Mouse (Mus musculus) monocyte, adult 2 months (primary cell): ENCODE measurements around the gene Suclg2.
"Not testable (repeated sequence)": the region's sequence is repeated elsewhere in the genome, so short reads cannot be mapped to it uniquely, and the experiment has no call there.

Source experiments
- DNase-seq, 2 experiments: peaks; one replicate each; pipeline ENCODE4 v3.0.0; 2022; ENCODE audit warnings: low spot score in 2 of 2, low read depth in 1 of 2

Suclg2 gene

GRCm38 (mm10) chr6:95635411-95635810 is 83.2 kb downstream of the Suclg2 start:
- DNase-seq = no peak

DNA sequence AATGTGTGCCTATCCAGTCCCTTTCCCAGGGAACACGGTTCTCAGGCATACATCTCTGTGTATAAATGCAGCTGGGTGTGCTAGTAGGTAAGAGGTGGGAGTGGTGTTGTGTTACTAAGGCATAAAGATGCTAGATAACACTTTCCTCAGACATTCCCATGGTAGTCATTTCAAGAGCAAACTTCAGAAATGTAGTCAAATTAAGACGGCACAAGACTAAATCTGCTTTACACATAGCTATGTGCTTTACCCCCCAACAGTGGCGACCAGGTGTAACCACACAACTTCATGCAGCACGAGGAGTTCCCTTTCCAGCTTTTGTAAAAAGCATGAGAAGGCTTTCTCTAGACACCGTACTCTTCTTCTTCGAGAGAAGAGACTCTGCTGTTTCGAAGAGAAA is 89.5 kb downstream of the Suclg2 start:
- DNase-seq = no peak

DNA sequence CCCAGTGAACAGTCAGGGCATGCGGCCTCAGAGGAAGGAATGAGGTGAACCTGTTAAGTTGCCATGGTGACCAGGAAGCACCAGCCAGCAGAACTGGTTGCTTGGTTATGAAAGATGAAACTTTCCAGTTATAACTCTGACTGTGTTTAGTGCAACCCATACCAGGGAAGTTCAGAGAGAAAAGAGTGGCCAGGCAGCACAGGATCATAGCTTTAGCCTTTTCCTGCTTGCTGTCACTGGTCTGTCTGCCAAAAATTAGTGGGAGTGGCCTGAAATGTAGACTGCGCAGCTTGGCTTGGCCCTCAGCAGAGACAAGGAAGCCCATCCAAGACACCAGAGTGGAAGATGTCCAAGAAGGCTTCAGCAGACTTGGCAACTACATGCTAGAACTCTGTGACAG is 96.8 kb downstream of the Suclg2 start:
- DNase-seq = no peak

GRCm38 (mm10) chr6:95620804-95621203 is 97.8 kb downstream of the Suclg2 start:
- no peak for DNase-seq

GRCm38 (mm10) chr6:95619817-95620216 is 98.8 kb downstream of the Suclg2 start:
- DNase-seq = no peak

DNA sequence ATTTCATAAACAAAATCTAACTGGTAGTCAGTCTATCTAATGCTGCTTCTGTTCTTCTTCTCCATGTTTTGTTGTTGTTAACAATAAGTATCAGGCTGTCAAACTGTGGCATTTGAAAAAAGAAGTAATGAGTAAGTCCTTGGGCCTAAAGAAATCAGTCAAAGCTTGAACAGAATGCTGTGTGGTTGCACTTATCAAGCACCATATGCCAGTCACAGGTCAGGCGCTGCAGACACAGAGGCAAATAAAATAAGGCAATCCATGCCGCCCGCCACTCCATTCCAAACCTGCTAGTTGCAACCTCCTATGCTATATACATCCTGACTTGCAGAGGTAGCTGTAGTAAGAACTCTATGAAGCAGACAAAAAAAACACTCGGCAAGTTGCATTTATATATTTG is 100.2 kb downstream of the Suclg2 start:
- DNase-seq = no peak

DNA sequence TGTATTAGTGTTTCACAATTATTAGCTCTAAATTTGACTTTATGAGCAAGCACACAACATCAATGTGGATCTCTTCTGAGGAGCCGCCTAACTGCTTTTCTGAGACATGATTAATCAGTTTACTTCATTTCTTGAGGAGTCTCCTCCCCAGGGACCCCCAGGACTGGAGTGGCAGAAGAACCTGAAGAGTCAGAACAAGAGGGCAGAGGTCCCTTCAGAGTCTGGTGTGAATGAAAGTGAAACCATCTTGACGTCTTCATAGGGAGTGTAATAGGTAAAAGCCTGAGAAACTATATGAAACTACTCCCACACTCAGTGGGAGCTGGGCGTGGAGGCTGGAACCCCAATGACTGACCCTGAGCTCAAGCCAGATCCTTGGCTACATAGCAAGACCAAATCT is 105.4 kb downstream of the Suclg2 start:
- DNase-seq = no peak

DNA sequence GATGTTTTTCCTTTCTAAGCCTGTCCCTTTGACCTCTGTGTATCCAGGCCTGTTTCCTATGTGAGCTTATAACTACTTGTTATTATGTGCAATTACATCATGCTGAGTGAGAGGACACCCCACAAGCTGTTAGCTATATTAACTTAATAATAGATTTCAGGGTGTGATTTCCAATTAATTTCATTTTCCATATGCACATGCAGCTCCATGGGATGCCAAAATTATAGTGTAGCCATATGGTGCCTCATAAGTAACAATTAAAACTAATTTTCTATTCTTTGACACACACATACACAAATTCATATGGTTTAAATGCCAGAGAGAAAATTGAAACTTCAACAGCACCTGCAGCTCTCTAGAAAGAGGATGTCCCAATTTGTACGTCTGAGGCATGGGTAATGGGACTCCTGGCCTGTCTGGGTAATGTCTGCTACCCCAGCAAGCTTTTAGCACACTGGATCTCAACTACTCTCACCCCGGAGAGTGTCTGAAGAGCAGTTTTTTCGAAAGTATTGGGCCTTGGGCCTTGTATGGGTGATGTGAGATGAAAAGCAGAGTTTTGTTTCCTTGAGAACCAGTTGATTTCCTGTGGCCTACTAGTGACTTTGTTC is 106.1 kb downstream of the Suclg2 start:
- DNase-seq = no peak

- DNase-seq = no peak
Measured at GRCm38 (mm10) chr6:95611059-95611458, 107.5 kb downstream of the Suclg2 start.

GRCm38 (mm10) chr6:95608123-95608522 is 110.5 kb downstream of the Suclg2 start:
- no peak for DNase-seq

DNA sequence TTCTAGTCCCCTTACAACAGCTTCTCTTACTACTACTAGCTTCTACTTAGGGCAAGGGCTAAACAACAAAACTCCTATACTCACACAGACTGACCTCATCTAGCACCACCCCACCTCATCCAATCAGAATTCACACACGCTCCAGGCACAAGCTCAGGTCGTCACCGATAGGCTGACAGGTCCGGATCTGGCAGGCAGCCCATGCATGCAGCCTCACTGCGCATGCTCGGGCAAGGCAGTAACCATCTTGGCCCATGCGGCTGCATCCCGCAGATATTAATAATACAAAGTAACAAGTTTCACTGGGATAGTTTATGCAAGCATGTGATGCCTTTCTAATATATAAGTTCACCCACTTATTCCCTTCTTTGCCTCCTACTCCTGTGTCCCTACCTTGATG is 117.9 kb downstream of the Suclg2 start:
- not testable (repeated sequence) for DNase-seq

DNA sequence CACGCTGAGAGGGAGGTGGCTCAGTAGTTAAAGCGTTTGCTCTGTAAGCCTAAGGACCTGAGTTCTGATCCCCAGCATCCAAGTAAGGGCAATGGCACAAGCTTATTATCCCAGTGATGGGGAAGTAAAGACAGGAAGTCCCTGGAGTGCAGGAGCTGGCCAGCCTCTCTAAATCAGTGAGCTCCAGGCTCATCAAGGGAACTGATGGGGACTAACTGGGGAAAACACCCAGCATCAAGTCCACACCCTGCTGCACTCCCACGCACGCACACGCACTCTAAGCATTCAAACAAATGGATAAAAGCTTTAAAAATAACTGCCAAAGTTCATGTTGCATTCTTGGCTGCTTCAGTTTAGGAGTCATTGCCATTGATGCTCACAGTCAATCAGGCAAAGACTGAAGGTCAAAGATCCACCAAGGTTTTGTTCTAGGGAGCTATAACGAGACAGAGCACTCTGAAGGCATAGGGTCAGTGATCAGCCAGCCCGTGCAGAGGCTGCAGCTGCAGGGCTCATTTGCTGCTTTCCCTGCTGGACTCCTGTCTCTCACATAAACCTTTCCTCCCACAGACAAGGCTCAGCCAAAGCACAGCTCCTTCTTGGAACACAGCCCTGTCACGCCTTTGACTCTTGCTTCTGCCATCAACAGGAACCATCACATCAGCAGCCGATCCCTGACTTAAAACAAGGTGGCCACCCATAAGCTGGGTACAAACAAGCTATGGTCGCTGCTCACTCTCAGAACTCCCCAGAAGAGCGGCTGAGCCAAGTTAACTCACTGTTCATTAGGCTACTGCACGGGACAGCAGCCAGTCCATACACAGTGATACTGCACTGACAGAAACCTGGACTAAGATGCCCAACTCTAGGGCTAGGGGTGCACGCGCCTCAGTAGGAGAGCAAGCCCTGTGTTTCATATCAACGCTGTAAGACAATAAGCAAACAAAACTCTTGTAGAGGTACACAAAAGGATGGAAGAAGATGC is 121.5 kb downstream of the Suclg2 start:
- DNase-seq = no peak

GRCm38 (mm10) chr6:95595852-95596251 is 122.7 kb downstream of the Suclg2 start:
- no peak for DNase-seq

DNA sequence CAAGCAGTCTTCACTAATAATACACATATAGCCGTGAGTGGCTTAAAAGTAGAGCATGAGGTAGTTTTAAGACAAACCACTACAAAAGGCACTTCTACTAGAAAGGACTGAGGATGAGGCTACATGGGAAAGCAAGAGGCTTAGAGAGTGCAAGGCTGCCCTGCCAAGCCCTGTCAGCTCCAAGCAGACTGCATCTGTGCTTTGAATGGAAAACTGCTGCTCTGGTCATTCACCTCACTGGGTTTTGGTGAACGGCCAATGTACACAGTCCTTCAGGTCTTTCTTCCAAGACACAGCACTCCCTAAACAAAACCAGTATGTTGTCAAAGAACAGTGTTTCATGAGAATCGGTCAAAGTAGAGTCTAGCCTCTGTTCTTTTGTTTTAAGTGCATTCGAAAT is 124.4 kb downstream of the Suclg2 start:
- DNase-seq = no peak

DNA sequence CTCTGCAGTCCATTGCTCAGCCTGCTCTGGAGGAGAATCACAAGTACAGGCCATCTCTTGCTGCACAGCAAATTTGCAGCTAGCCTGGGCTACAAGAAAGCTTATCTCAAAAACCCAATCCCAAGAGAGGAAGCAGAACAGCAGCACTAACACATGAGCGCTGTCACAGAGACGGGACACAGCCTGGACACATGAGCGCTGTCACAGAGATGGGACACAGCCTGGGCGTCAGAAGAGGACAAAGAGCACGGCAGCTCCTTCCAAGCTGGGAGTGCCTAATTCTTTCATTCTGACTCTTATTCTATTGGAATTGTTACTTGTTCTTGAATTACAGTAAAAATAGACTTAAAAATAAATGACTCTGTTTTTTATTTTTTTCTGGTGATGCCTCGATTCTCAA is 126.2 kb downstream of the Suclg2 start:
- DNase-seq = no peak

GRCm38 (mm10) chr6:95590463-95590862 is 128.1 kb downstream of the Suclg2 start:
- no peak for DNase-seq

DNA sequence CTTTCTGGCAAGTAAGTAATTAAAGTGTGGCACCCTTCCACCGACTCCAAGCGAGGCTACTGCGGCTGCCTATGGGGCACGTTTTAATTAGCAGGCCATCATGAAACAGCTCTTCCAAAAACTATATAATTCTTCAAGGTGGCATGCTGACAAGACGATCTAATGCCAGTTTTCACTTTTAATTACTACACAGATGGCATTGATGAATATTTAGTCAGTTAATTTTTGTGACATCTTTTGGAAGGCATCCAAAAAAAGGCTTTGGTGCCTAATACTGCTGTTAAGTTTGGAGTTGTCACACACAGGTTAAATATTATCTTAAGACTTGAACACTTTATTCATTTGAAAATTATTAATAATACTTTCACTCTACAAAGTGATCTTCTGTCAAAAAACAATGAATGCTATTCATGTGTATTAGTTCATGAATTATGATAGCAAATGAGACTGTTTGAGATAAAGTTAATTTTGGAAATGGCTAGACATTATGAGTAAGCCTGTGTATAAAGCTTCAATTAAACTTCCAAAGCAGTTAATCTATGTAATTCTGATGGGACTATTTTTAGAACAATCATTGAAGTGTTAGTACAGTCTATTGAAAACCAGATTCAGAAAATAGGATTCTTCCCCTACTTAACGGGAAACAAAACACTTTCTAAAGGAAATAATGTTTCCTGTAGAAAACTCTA is 131.3 kb downstream of the Suclg2 start:
- DNase-seq = no peak

GRCm38 (mm10) chr6:95581893-95582292 is 136.7 kb downstream of the Suclg2 start:
- no peak for DNase-seq

DNA sequence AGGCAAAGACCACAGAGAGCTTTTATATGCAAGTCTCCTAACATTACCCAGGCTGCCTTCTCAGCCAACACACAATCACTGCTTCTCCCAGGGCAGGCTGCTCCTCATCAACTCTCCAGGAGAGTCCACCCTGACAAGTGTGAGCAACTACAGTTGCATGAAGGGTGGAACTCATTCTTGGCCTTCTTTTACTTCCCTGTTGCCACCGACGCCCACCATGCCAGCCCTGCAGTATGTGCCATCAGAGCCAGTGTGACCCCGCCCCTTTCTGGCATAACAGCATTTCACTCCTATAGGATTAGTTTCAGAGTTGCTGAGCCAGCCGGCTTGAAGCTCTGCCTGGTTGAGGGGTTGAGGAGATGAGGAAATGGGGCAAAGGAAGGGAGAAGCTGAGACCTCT is 138.8 kb downstream of the Suclg2 start:
- no peak for DNase-seq

- DNase-seq = no peak
Measured at GRCm38 (mm10) chr6:95575531-95575930, 143.1 kb downstream of the Suclg2 start.

DNA sequence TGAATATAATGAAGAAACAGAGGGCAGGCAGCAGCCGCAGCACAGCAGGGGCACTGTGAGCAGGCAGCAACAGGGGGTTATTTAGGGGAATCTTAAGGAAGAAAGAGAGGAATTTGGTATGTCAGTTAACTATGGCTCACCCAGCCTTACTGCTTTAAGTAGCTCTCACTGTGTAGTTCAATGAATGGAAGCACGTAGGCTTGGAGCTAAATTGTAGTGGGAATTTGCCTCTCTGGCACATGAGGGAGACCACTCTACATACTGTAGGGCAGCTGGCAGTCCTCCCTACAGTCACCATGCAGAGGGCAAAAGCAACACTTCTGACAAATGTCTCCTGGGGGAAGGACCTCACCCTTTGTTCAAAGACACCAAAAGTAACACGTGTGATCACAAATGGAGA is 143.7 kb downstream of the Suclg2 start:
- DNase-seq = no peak

- no peak for DNase-seq
Measured at GRCm38 (mm10) chr6:95574389-95574788, 144.2 kb downstream of the Suclg2 start.
